Mouse (Mus musculus): ENCODE results near the gene Lnx2.

- TF ChIP-seq CTCF (IDR thresholded peaks at IDR 0.05; ENCODE audit: control insufficient read depth, insufficient read depth, insufficient read length) (no peak), USF1 (IDR thresholded peaks at IDR 0.05; ENCODE audit: low read depth) (no peak), MYOD1 (IDR thresholded peaks at IDR 0.05; ENCODE audit: control insufficient read depth, insufficient read length, low read depth) (no peak), MAX (IDR thresholded peaks at IDR 0.05) (no peak)
Measured at GRCm38 (mm10) chr5:147015191-147015590, 61.2 kb downstream of the Lnx2 start.

Measured in C2C12 (cell line).